Mouse (Mus musculus): ENCODE measurements around the gene Cntnap2. TPM values are rescaled to one million over a fixed set of nuclear protein-coding genes. Genes with fewer than 3 reads are reported as not detected.

The Cntnap2 gene
- polyA plus RNA-seq, 1 experiment from 2014 or later: 6.9 TPM

GRCm38 (mm10) chr6:45887901-45888300 is 828.7 kb downstream of the Cntnap2 start:
- no peak for ATAC-seq (ENCODE audit: insufficient read depth, low FRiP score, low TSS enrichment)
- no peaks in the 10 kb centered on the region for H3K9me3 ChIP-seq (ENCODE audit: control insufficient read depth, low read length)
- H3K27ac ChIP-seq (ENCODE audit: low read depth, low read length): no peak overlapping the region
- DNase-seq (ENCODE audit: low spot score): no peak
- no peak overlapping the region for H3K9ac ChIP-seq (ENCODE audit: low read length)
- no peaks in the 10 kb centered on the region for H3K27me3 ChIP-seq (ENCODE audit: control insufficient read depth, insufficient read depth, low read length)
- H3K36me3 ChIP-seq (ENCODE audit: control insufficient read depth, insufficient read depth, low read length): no peaks in the 10 kb centered on the region
- H3K4me1 ChIP-seq (ENCODE audit: control insufficient read depth, insufficient read depth, low read length): no peaks in the 10 kb centered on the region
- WGBS: 75% methylated on average over 3 of the region's 3 CpGs
- H3K4me2 ChIP-seq (ENCODE audit: low read depth): no peak overlapping the region
- no peak overlapping the region for H3K4me3 ChIP-seq (ENCODE audit: low read depth, low read length)

GRCm38 (mm10) chr6:45938263-45938662 is 879.1 kb downstream of the Cntnap2 start:
- Histone ChIP-seq H3K4me1 (ENCODE audit: control insufficient read depth, insufficient read depth, low read length) (no peaks in the 10 kb centered on the region), H3K27ac (ENCODE audit: low read depth, low read length) (no peak overlapping the region), H3K27me3 (ENCODE audit: control insufficient read depth, insufficient read depth, low read length) (no peaks in the 10 kb centered on the region), H3K4me3 (ENCODE audit: low read depth, low read length) (no peak overlapping the region), H3K9me3 (ENCODE audit: control insufficient read depth, low read length) (no peaks in the 10 kb centered on the region), H3K9ac (ENCODE audit: low read length) (no peak overlapping the region), H3K4me2 (ENCODE audit: low read depth) (no peak overlapping the region), H3K36me3 (ENCODE audit: control insufficient read depth, insufficient read depth, low read length) (no peaks in the 10 kb centered on the region)
- DNase-seq (ENCODE audit: low spot score) (no peak), ATAC-seq (ENCODE audit: insufficient read depth, low FRiP score, low TSS enrichment) (no peak)
- 86% methylated on average over 3 of the region's 3 CpGs for WGBS

- DNase-seq (ENCODE audit: low spot score) (no peak), ATAC-seq (ENCODE audit: insufficient read depth, low FRiP score, low TSS enrichment) (no peak)
- H3K36me3 ChIP-seq (ENCODE audit: control insufficient read depth, insufficient read depth, low read length): no peaks in the 10 kb centered on the region
- WGBS: 55% methylated on average over 1 of the region's 1 CpGs
- H3K27me3 ChIP-seq (ENCODE audit: control insufficient read depth, insufficient read depth, low read length): no peaks in the 10 kb centered on the region
- no peak overlapping the region for H3K4me3 ChIP-seq (ENCODE audit: low read depth, low read length)
- H3K4me1 ChIP-seq (ENCODE audit: control insufficient read depth, insufficient read depth, low read length): no peaks in the 10 kb centered on the region
- H3K27ac ChIP-seq (ENCODE audit: low read depth, low read length): no peak overlapping the region
- no peaks in the 10 kb centered on the region for H3K9me3 ChIP-seq (ENCODE audit: control insufficient read depth, low read length)
- no peak overlapping the region for H3K4me2 ChIP-seq (ENCODE audit: low read depth)
- no peak overlapping the region for H3K9ac ChIP-seq (ENCODE audit: low read length)
Measured at GRCm38 (mm10) chr6:45938775-45939174, 879.6 kb downstream of the Cntnap2 start.

GRCm38 (mm10) chr6:45945144-45945985 is 886.2 kb downstream of the Cntnap2 start:
- Histone ChIP-seq H3K27ac (ENCODE audit: low read depth, low read length) (no peak overlapping the region), H3K4me3 (ENCODE audit: low read depth, low read length) (no peak overlapping the region), H3K9ac (ENCODE audit: low read length) (no peak overlapping the region), H3K4me2 (ENCODE audit: low read depth) (no peak overlapping the region), H3K27me3 (ENCODE audit: control insufficient read depth, insufficient read depth, low read length) (no peaks in the 10 kb centered on the region), H3K4me1 (ENCODE audit: control insufficient read depth, insufficient read depth, low read length) (no peaks in the 10 kb centered on the region), H3K9me3 (ENCODE audit: control insufficient read depth, low read length) (no peaks in the 10 kb centered on the region), H3K36me3 (ENCODE audit: control insufficient read depth, insufficient read depth, low read length) (no peaks in the 10 kb centered on the region)
- ATAC-seq (ENCODE audit: insufficient read depth, low FRiP score, low TSS enrichment): no peak
- WGBS: 74% methylated on average over 3 of the region's 3 CpGs
- no peak for DNase-seq (ENCODE audit: low spot score)

GRCm38 (mm10) chr6:45954773-45955172 is 895.6 kb downstream of the Cntnap2 start:
- Histone ChIP-seq H3K4me3 (ENCODE audit: low read depth, low read length) (no peak overlapping the region), H3K4me1 (ENCODE audit: control insufficient read depth, insufficient read depth, low read length) (no peaks in the 10 kb centered on the region), H3K27me3 (ENCODE audit: control insufficient read depth, insufficient read depth, low read length) (no peaks in the 10 kb centered on the region), H3K4me2 (ENCODE audit: low read depth) (no peak overlapping the region), H3K27ac (ENCODE audit: low read depth, low read length) (no peak overlapping the region), H3K9ac (ENCODE audit: low read length) (no peak overlapping the region), H3K9me3 (ENCODE audit: control insufficient read depth, low read length) (no peaks in the 10 kb centered on the region), H3K36me3 (ENCODE audit: control insufficient read depth, insufficient read depth, low read length) (no peaks in the 10 kb centered on the region)
- DNase-seq (ENCODE audit: low spot score) (no peak), ATAC-seq (ENCODE audit: insufficient read depth, low FRiP score, low TSS enrichment) (no peak)

- Histone ChIP-seq H3K4me3 (ENCODE audit: low read depth, low read length) (no peak overlapping the region), H3K4me2 (ENCODE audit: low read depth) (no peak overlapping the region), H3K9ac (ENCODE audit: low read length) (no peak overlapping the region), H3K27ac (ENCODE audit: low read depth, low read length) (no peak overlapping the region), H3K4me1 (ENCODE audit: control insufficient read depth, insufficient read depth, low read length) (no peaks in the 10 kb centered on the region), H3K27me3 (ENCODE audit: control insufficient read depth, insufficient read depth, low read length) (no peaks in the 10 kb centered on the region), H3K36me3 (ENCODE audit: control insufficient read depth, insufficient read depth, low read length) (no peaks in the 10 kb centered on the region), H3K9me3 (ENCODE audit: control insufficient read depth, low read length) (no peaks in the 10 kb centered on the region)
- DNase-seq (ENCODE audit: low spot score) (no peak), ATAC-seq (ENCODE audit: insufficient read depth, low FRiP score, low TSS enrichment) (no peak)
- 87% methylated on average over 1 of the region's 1 CpGs for WGBS
Measured at GRCm38 (mm10) chr6:45964494-45964893, 905.3 kb downstream of the Cntnap2 start.

- no peak overlapping the region for H3K4me2 ChIP-seq (ENCODE audit: low read depth)
- no peak overlapping the region for H3K27ac ChIP-seq (ENCODE audit: low read depth, low read length)
- no peaks in the 10 kb centered on the region for H3K36me3 ChIP-seq (ENCODE audit: control insufficient read depth, insufficient read depth, low read length)
- H3K4me3 ChIP-seq (ENCODE audit: low read depth, low read length): no peak overlapping the region
- ATAC-seq (ENCODE audit: insufficient read depth, low FRiP score, low TSS enrichment) (no peak), DNase-seq (ENCODE audit: low spot score) (no peak)
- WGBS: 70% methylated on average over 6 of the region's 6 CpGs
- no peaks in the 10 kb centered on the region for H3K4me1 ChIP-seq (ENCODE audit: control insufficient read depth, insufficient read depth, low read length)
- no peaks in the 10 kb centered on the region for H3K9me3 ChIP-seq (ENCODE audit: control insufficient read depth, low read length)
- no peaks in the 10 kb centered on the region for H3K27me3 ChIP-seq (ENCODE audit: control insufficient read depth, insufficient read depth, low read length)
- H3K9ac ChIP-seq (ENCODE audit: low read length): no peak overlapping the region
Measured at GRCm38 (mm10) chr6:45974471-45975154, 915.5 kb downstream of the Cntnap2 start.

GRCm38 (mm10) chr6:45979171-45979570 is 920.0 kb downstream of the Cntnap2 start:
- Histone ChIP-seq H3K4me3 (ENCODE audit: low read depth, low read length) (no peak overlapping the region), H3K36me3 (ENCODE audit: control insufficient read depth, insufficient read depth, low read length) (no peaks in the 10 kb centered on the region), H3K9me3 (ENCODE audit: control insufficient read depth, low read length) (no peaks in the 10 kb centered on the region), H3K27ac (ENCODE audit: low read depth, low read length) (no peak overlapping the region), H3K27me3 (ENCODE audit: control insufficient read depth, insufficient read depth, low read length) (no peaks in the 10 kb centered on the region), H3K4me1 (ENCODE audit: control insufficient read depth, insufficient read depth, low read length) (no peaks in the 10 kb centered on the region), H3K4me2 (ENCODE audit: low read depth) (no peak overlapping the region), H3K9ac (ENCODE audit: low read length) (no peak overlapping the region)
- 90% methylated on average over 2 of the region's 2 CpGs for WGBS
- no peak for DNase-seq (ENCODE audit: low spot score)
- no peak for ATAC-seq (ENCODE audit: insufficient read depth, low FRiP score, low TSS enrichment)

- Histone ChIP-seq H3K9me3 (ENCODE audit: control insufficient read depth, low read length) (no peaks in the 10 kb centered on the region), H3K27me3 (ENCODE audit: control insufficient read depth, insufficient read depth, low read length) (no peaks in the 10 kb centered on the region)
Measured at GRCm38 (mm10) chr6:45988051-45988450, 928.9 kb downstream of the Cntnap2 start.

More at GRCm38 (mm10) chr6:45988051-45988450, 928.9 kb downstream of the Cntnap2 start:
- DNase-seq (ENCODE audit: low spot score) (no peak), ATAC-seq (ENCODE audit: insufficient read depth, low FRiP score, low TSS enrichment) (no peak)
- no peak overlapping the region for H3K27ac ChIP-seq (ENCODE audit: low read depth, low read length)
- no peak overlapping the region for H3K9ac ChIP-seq (ENCODE audit: low read length)
- H3K4me3 ChIP-seq (ENCODE audit: low read depth, low read length): no peak overlapping the region
- H3K4me1 ChIP-seq (ENCODE audit: control insufficient read depth, insufficient read depth, low read length): no peaks in the 10 kb centered on the region
- WGBS: 88% methylated on average over 3 of the region's 3 CpGs
- no peaks in the 10 kb centered on the region for H3K36me3 ChIP-seq (ENCODE audit: control insufficient read depth, insufficient read depth, low read length)
- H3K4me2 ChIP-seq (ENCODE audit: low read depth): no peak overlapping the region

Data from neural tube, embryonic 11.5 days (tissue).